Mouse (Mus musculus): Measurements from ENCODE around the gene Bdh1.

Gene Bdh1

DNA sequence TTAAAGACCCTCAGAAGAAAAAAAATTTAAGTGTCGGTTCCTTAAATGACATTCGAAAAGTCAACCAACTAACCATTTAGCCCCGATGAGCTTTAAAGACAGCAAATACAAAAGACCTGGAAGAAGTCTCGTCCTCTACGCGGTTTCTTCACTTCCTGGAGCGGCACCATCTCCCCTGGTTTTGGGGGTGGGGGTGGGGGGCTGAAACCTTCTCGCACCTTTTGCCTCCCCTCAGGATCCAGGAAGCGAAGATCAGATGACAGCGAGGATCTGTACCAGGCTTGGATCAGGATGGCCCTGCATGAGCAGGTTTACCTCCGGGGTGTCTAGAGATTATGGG lies 6.2 kb downstream of the Bdh1 start:
- no peak for DNase-seq (ENCODE audit: low spot score in 2 of 2)

DNA sequence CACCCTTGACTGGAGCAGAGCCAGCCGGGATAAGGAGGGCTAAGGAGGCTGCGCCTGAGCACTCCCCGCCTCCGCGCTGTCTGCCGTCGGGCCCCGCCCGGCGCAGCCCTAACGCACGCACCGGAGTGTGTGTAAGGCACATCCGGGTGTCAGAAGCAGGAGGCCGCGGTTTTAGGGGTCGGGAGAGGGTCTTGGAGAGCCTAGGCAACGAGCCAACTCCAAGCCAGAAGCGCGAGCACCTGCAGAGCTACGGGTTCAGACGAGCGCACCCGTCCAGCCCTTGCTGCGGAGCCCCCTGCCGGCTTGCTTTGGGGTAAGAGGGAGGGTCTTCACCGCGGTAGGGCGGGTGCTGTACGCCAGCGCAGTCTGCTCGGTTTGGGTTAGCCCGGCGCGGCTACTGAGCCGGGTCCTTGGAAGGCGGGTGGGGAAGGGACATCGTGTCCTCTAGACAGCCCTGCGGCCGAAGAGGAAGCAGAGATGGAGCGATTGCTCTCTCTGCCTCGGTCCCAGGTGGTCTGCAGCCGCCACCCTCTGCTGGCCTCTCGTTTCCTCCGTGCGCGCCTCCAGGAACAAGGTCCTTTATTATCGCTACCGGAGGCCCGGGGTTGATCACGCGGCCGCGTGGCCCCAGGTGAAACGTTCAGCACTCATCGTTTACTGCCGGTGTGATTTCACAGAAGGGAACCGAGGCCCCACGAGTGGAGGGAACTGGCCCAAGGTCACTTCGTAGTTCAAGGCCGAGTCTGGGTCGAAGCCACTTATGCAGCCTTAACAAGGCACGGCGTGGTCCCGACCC lies 6.8 kb downstream of the Bdh1 start:
- DNase-seq (ENCODE audit: low spot score in 2 of 2): peak in 1 of 2 experiments; percentile 44

DNA sequence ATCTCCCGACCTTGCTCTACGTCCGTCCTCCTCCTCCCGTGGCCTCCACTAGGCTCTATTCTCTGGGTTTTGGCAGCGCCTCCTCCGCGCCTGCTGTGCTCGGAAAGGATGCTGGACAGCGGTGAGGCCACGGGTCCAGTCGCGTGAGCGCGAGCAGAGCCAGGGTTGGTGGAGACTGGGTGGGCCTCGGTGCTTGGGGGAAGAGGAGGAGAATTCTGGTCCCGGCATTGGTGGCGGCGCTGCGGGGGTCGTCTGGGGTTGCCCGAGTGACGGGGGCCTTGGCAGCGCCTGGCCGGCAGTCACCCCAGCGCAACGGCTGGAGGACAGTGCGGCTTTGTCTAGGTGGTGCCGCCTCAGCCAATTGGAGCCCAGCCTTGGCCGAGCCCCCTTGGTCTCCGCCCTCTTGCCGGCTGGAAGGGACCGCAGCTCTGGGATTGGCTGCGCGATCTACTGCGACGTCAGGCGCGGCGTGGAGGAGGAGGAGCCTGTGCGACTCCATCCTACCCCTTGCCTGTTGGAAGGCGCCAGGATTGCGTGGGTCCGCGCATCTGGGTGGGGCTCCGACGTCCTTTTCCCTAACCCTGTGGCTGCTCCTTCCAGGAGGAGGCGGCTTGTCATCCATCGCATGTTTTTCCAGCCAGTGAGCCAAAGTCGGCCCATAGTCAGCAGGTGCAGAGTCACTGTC lies 7.5 kb downstream of the Bdh1 start:
- DNase-seq (ENCODE audit: low spot score in 2 of 2): peak; percentile 84 to 87

GRCm38 (mm10) chr16:31433466-31434110 lies 11.5 kb downstream of the Bdh1 start:
- DNase-seq (ENCODE audit: low spot score in 2 of 2): no peak

DNA sequence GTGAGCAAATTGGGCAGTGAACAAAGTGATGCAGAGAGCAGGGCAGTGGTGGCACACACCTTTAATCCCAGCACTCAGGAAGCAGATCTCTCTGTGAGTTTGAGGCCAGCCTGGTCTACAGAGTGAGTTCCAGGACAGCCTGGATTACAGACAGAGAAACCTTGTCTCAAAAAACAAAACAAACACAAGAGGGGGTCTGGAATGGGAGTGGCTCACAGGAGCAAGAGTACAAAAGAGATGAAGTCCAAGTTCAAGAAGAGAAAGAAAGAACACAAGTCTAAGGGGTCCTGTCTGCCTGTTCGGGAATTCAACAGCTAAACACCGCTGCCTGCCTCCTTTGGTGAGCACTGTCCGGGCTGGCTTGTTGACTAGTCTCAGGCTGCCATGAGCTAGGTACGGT lies 13.1 kb downstream of the Bdh1 start:
- DNase-seq (ENCODE audit: low spot score in 2 of 2): no peak

- no peak for DNase-seq (ENCODE audit: low spot score in 2 of 2)
Measured at GRCm38 (mm10) chr16:31436085-31436484, 14.0 kb downstream of the Bdh1 start.

- DNase-seq (ENCODE audit: low spot score in 2 of 2): no peak
Measured at GRCm38 (mm10) chr16:31437358-31437757, 15.3 kb downstream of the Bdh1 start.

GRCm38 (mm10) chr16:31439529-31439928 lies 17.4 kb downstream of the Bdh1 start:
- DNase-seq (ENCODE audit: low spot score in 2 of 2): no peak

DNA sequence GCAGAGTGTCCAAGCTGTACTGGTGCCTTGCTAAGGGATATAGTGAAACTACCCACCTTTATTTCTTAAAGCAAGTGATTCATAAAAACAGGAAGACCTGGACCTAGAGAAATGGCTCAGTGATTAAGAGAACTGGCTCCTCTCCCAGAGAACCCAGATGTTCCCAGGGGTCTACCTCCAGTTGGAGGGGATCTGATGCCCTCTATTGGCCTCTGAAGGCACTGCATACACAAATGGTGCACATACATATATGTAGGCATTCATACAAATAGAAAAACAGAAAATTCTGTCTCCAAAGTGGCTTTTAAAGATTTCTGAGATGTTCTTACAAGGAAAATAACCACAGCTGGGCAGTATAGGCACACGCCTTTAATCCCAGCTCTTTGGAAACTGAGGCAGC lies 18.0 kb downstream of the Bdh1 start:
- DNase-seq (ENCODE audit: low spot score in 2 of 2): no peak

DNA sequence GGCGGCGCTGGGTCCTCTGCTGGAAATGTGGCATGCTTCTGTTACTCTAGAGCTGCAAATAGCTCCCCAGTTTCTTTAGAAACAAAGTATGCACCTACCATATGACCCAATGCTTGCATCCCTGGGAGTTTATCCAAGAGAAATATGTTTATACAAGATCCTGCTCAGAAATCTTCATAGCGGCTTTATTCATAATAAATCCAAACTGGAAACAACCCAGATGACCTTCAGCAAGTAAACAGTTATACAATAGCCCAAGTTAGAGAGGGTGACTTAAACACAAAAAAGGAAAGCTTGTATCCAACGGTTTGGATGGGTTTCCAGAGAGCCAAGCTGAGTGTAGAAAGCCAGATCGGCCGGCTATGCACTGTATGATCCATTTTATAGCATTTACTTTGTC lies 22.4 kb downstream of the Bdh1 start:
- DNase-seq (ENCODE audit: low spot score in 2 of 2): no peak

- DNase-seq (ENCODE audit: low spot score in 2 of 2): no peak
Measured at GRCm38 (mm10) chr16:31446067-31446853, 24.2 kb downstream of the Bdh1 start.

DNA sequence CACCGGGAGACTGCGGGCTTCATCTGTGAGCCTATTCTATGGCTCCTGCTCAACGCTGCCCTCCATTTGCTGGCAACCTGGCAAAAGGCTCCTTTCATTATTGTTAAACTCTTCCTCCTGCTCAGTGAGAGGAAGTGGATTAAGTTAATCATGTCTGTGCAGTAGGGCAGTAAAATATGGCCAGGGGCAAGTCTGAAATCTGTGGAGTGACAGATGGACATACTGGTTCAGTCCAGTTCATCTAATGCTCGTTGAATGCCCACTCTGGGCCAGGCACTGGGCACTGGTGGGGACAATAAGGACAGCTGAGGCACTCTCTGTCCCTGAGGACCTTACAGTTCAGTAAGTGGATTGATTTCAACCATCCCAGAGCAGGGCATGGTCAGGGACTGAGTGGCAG lies 27.9 kb downstream of the Bdh1 start:
- no peak for DNase-seq (ENCODE audit: low spot score in 2 of 2)

- no peak for DNase-seq (ENCODE audit: low spot score in 2 of 2)
Measured at GRCm38 (mm10) chr16:31451235-31451634, 29.2 kb downstream of the Bdh1 start.

- no peak for DNase-seq (ENCODE audit: low spot score in 2 of 2)
Measured at GRCm38 (mm10) chr16:31452467-31452866, 30.4 kb downstream of the Bdh1 start.

DNA sequence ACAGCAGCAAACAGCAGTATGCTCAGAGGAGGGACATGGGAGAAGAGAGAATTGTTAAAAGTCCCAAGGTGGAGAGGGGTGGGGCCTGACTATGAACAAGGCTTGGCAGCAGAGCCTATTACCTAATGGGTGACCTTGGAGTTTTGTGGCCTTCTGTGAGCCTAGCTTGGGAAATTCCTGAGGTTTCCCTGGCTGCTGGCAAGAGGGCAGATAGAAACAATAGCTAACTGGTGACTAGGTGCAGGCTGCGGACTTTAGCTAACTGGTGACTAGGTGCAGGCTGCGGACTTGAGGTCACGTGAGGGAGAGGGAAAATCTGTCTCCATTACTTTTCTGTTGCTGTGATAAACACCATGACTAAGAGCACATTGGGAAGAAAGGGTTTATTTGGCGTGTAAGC lies 31.9 kb downstream of the Bdh1 start:
- DNase-seq (ENCODE audit: low spot score in 2 of 2): no peak

DNA sequence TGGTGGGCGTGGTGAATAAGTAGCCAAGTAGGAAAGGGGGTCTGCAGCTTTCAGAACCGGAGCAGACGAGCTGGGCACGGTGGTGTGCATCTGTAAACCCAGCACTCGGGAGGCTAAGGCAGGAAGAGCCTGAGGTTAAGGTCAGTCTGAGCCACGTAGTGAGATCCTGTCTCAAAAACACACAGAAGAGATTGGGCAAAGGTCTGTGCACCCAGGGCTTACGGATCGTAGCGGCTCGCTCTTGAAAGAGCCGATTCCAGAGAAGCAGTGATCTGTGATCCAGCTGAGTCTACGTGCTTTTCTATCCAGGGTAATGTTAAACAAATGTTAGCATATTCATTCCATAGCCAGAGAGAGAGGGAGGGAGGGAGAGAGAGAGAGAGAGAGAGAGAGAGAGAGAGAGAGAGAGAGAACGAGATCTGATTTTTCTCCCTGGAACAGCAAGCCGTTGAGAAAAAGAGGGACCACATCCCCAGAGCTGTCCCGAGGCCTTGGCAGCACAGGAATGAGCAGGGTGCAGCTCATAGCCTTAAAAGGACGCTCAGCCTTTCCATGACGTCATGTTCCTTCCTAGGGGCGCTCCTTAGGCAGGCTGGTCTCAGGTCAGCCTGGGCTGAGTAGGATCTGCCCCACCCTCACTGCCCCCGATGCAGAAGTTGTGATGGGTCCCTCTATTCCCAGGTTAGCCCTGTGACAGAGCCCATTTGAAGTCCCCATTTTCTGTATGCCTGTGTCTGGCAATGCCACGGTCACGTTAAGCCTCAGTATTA lies 33.4 kb downstream of the Bdh1 start:
- no peak for DNase-seq (ENCODE audit: low spot score in 2 of 2)

GRCm38 (mm10) chr16:31458229-31458918 lies 36.3 kb downstream of the Bdh1 start:
- peak; percentile 66 to 84 for DNase-seq (ENCODE audit: low spot score in 2 of 2)

DNA sequence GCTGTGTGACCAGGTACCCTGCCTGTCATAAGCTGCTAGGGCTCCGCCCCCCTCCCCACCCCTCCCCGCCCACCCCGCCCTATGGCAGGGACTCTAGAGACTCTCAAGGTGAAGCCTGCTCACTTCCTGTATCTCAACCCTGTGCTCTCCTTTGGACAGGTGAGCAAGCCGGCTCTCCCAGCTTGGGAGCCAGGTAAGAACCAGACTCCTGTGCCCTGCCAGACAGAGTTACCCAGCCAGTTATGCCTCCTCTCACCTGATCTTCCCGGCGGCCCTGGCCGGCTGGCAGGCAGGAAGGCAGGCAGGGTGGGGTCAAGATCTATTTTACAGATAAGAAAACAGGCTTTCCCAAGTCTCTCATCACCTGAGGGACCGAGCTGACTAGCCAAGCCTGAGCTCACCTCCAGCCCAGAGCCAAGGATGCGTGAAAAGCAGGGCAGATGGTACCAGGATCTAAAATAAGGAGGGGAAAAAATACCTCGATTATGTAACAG lies 37.9 kb downstream of the Bdh1 start:
- DNase-seq (ENCODE audit: low spot score in 2 of 2): peak in 1 of 2 experiments; percentile 71

DNA sequence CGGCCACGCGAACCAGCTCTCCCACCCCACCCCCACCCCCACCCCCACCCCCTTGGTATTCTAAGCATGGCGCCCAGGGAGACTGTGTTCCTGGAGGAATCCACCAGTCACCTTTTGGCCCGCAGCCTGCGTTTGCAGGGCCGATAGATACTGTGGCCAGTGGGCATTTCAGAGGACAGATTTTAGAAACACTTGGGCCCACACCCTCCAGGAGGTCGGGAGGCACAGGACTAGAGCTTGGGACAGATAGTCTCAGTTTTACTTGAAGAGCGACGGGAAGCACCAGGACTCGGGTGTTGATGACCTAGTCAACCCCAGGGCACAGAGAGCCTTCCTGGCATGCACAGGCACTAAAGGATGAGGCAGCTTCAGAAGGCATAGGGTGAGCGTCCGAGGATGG lies 38.4 kb downstream of the Bdh1 start:
- DNase-seq (ENCODE audit: low spot score in 2 of 2): no peak

DNA sequence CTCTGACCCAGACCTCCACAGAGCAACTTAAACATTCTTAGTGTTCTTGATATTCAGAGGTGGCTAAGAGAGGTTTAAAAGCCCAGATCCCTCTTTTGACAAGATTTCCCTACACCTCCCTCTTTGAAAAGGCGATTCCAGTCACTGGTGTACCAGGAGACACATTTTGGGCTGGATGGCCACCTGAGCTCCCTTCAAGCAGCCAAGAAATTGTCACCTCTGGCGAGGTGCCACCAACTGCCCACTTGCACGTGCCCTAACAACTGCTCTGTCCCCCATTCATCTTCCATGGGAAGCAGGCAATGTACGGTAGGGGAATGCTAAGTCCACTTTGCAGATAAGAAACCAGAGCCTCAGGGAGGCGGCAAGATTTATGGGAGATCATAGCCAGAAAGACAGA lies 39.0 kb downstream of the Bdh1 start:
- DNase-seq (ENCODE audit: low spot score in 2 of 2): no peak

Data from urinary bladder, postnatal 4 days (tissue).